Mouse (Mus musculus) layer of hippocampus, postnatal 25 days (tissue): ENCODE measurements at regions not wholly inside any gene's neighbourhood (a gene's known extent, or its start where the extent isn't known, plus 50 kb on each side); places are given as distances from the start of the nearest gene placed in this dataset.

Source experiments
- DNase-seq, 2 experiments: peaks; one replicate each; pipeline ENCODE4 v3.0.0; 2022; ENCODE audit warnings: mixed read lengths in 2 of 2, low spot score in 1 of 2; ENCODE audit errors: extremely low spot score in 1 of 2

GRCm38 (mm10) chr12:112333125-112334079 is 155.8 kb upstream of the A530016L24Rik start:
- no peak for DNase-seq

GRCm38 (mm10) chr12:112334106-112334855 is 155.0 kb upstream of the A530016L24Rik start:
- DNase-seq = no peak

- DNase-seq = no peak
Observed at GRCm38 (mm10) chr12:112335641-112336040, 153.6 kb upstream of the A530016L24Rik start.

- DNase-seq = no peak
Observed at GRCm38 (mm10) chr12:112336691-112337295, 152.5 kb upstream of the A530016L24Rik start.

GRCm38 (mm10) chr12:112337443-112337842 is 151.8 kb upstream of the A530016L24Rik start:
- DNase-seq = no peak

GRCm38 (mm10) chr12:112338976-112339375 is 150.3 kb upstream of the A530016L24Rik start:
- DNase-seq = no peak

DNA sequence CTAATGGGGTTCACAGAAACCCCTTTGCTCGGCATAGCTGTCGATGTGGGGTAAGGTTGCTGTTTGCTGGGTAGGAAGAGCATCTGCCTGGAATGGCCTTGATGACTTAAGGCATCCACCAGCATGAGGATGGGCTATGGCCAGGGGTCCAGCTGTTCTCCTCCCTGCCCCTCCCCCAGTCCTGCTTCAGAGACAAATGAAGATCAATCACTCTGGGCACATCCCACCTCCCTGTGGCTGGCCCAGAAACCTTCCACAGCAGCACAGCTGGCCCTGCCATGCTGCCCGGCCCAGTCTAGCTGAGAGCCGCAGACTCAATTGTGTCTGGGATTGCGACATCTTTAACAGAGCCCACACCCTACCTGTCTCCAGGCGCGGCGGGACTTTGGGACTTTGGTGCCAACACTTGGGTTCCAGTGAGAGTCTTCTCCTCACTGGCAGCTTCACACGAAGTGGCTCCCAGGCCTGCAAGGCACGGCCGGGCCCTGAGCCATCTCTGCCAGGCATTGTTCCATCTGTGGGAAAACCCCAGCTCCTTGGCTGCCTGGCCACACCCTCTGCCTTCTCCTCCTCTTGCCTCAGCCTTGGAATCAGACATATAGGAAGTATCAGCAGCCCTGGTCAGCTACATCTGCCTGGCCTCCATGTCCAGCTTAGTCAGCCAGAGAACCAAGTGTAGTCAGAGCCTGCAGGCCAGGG is 149.6 kb upstream of the A530016L24Rik start:
- no peak for DNase-seq

DNA sequence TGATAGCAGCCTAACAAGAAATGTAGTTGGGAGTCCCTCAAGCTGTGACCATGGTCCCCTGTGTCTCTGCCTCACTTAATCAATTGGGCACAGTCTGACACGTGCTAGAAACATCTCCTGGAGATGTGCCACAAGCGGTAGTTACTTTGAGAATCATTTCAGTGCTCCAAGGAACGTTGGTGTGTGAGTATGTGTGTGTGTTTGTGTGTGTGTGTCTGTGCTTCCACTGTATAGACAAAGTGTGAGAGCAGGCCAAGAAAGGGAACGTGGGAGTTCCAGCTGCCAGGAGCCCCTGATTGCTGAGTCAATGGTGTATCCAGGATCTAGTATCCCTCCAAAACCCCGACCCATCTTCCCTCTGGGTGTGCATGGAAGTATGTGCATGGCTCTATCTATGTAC is 149.0 kb upstream of the A530016L24Rik start:
- no peak for DNase-seq

GRCm38 (mm10) chr12:112341726-112342469 is 147.3 kb upstream of the A530016L24Rik start:
- no peak for DNase-seq

DNA sequence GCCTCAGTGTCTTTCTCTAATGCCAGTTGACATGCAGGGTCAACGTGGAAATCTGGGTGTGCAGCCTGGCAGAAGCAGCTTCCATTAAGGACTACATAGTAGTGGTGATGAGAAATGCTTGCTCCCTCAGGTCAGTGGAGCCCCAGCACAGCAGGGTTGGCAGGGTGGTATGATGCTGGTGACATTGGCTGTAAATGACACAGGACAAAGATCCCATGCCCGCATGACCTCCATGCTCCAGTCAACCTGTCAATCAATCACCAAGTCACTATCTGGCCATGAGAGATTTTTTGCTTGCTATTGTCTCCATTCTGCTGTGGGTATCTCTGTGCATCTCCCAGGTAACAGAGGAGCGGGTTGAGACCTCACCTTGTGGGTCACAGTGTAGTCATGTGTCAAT is 146.2 kb upstream of the A530016L24Rik start:
- no peak for DNase-seq

DNA sequence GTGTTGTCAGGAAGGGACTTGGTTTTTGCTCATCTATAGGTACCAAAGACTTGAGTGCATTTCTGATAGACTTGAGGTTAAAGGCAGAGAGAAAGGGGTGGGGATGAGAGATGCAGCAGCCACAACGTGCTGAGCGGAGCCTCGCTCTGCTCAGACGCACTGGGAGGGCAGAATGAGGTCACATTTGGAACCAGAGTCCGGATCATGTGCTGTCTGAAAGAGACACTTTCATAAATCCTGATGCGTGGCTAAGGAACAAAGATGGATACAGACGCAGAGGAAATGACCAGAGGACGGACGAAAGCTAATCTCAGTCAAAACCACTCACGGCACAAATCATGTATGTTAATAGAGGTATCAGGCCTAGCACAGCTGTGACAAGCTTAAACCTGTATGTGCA is 145.0 kb upstream of the A530016L24Rik start:
- DNase-seq = no peak

DNA sequence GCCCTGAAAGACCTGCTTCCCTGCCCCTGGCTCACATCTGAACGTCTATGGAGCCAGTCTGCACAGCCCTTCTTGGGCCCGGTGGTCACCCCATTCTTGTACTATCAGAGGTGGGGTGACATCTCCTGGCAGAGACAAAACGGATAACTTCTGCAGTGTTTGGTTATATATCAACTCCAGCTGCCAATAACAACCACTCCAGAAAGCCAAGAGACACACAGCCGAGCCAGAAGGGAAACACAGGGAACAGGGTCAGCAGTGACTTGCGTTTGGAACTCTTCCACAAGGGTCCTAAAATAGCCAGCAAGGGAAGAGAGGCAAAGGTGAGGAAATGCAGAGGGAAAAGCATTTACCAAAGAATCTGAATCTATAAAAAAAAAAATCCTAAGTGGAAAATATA is 143.5 kb upstream of the A530016L24Rik start:
- no peak for DNase-seq

DNA sequence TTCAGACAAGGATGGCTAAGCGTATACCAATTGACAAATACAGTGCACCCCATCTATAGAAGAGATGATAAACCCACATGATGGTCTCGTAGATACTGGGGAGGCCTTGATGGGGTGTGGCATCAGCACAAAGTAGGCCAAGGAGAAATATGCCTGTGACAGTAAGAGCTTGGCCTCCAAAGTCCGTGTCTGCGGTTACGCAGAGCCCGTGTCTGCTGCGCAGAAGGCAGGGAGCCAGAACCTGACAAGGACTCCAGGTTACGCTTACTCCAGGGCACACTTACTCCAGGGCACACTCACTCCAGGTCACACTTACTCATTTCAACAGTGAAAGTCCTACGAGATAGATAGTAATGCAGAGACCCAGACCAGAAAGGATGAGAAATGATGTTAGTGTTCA is 141.1 kb upstream of the A530016L24Rik start:
- no peak for DNase-seq

- DNase-seq = no peak
Observed at GRCm38 (mm10) chr12:112349676-112350318, 139.5 kb upstream of the A530016L24Rik start.

DNA sequence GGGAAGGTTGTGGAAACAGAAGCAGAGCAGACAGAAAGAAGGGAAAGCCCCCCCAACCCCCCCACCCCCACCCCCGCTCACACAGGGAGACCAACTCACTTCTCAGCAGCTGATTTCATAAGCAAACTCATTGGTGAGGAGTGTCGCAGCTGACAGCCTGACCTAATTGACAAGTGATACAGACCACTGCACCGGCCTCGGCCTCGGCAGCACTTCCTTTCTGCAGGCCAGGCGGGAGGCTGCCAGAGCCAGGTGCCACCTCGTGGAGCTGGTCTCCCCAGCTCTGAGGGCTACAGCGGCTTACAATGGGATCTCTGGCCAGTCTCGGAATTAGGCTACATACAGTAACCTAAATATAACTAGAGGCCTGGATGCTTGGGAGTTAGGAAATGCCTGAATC is 138.5 kb upstream of the A530016L24Rik start:
- DNase-seq = no peak

- no peak for DNase-seq
Observed at GRCm38 (mm10) chr12:112363349-112363748, 125.9 kb upstream of the A530016L24Rik start.

DNA sequence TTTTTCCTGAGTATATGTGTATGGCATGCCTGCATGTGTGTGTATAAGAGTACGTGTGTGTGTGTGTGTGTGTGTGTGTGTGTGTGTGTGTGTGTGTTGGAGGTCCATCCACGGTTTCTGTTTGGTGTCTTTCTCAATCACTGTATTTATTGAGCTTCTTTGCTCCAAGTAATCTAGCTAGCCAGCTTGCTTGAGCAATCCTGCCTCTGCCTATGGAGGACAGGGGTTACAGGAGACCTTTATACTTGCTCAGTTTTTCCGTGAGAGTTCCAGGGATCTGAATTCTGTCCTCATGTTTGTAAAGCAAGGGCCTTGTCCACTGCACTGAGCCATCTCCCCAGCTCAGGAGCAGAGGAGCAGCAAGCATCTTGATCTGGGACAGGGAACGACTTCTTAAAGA is 122.0 kb upstream of the A530016L24Rik start:
- no peak for DNase-seq

- no peak for DNase-seq
Observed at GRCm38 (mm10) chr12:112368112-112368511, 121.1 kb upstream of the A530016L24Rik start.
